Mouse (Mus musculus): Measurements from ENCODE around the gene Cyp21a1. TPM values are rescaled to one million over a fixed set of nuclear protein-coding genes. Genes with fewer than 3 reads are reported as not detected.
"Not testable (repeated sequence)": the region's sequence is repeated elsewhere in the genome, so short reads cannot be mapped to it uniquely, and the experiment has no call there.

Cyp21a1 gene
- polyA plus RNA-seq (2014; fragmentation: Nextera tagmentation; extraction: Ambion mirVana), result not detected in 2 replicates

GRCm38 (mm10) chr17:34804301-34804700, at the start of gene Cyp21a1:
Gene Cyp21a1 (minus strand): TSS chr17:34804561.
- H3K36me3 ChIP-seq (ENCODE audit: control insufficient read depth, insufficient read depth, low read length); H3K4me2 ChIP-seq (ENCODE audit: low read length); H3K4me1 ChIP-seq (ENCODE audit: control insufficient read depth, insufficient read depth, low read length); ATAC-seq (ENCODE audit: low FRiP score, low TSS enrichment); H3K27me3 ChIP-seq (ENCODE audit: control insufficient read depth, insufficient read depth, low read length); H3K9me3 ChIP-seq (ENCODE audit: control insufficient read depth, low read length); DNase-seq; H3K27ac ChIP-seq (replicated peaks; ENCODE audit: low read depth, low read length); H3K4me3 ChIP-seq (replicated peaks; ENCODE audit: low read depth, low read length); H3K9ac ChIP-seq (replicated peaks; ENCODE audit: low read length): not testable (repeated sequence)
- 95% methylated on average over 4 of the region's 6 CpGs for WGBS

GRCm38 (mm10) chr17:34853511-34853910, 49.1 kb upstream of the Cyp21a1 start:
- H3K27ac ChIP-seq (replicated peaks; ENCODE audit: low read depth, low read length), result no peak overlapping the region
- H3K9ac ChIP-seq (replicated peaks; ENCODE audit: low read length), result no peak overlapping the region
- no peaks in the 10 kb centered on the region for H3K9me3 ChIP-seq (ENCODE audit: control insufficient read depth, low read length)
- WGBS, result 84% methylated on average over 8 of the region's 8 CpGs
- H3K4me2 ChIP-seq (ENCODE audit: low read length), result no peak overlapping the region
- H3K4me3 ChIP-seq (replicated peaks; ENCODE audit: low read depth, low read length), result no peak overlapping the region
- H3K27me3 ChIP-seq (ENCODE audit: control insufficient read depth, insufficient read depth, low read length), result no peaks in the 10 kb centered on the region
- peaks cover 13% of the 10 kb centered on the region for H3K4me1 ChIP-seq (ENCODE audit: control insufficient read depth, insufficient read depth, low read length)
- H3K36me3 ChIP-seq (ENCODE audit: control insufficient read depth, insufficient read depth, low read length), result peaks cover 54% of the 10 kb centered on the region
- no peak for DNase-seq
- ATAC-seq (ENCODE audit: low FRiP score, low TSS enrichment), result no peak

GRCm38 (mm10) chr17:34850517-34851125, 46.3 kb upstream of the Cyp21a1 start:
- Histone ChIP-seq H3K36me3 (ENCODE audit: control insufficient read depth, insufficient read depth, low read length) (peaks cover 56% of the 10 kb centered on the region), H3K4me3 (replicated peaks; ENCODE audit: low read depth, low read length) (peak overlapping the region; percentile 93), H3K27me3 (ENCODE audit: control insufficient read depth, insufficient read depth, low read length) (no peaks in the 10 kb centered on the region), H3K9ac (replicated peaks; ENCODE audit: low read length) (peak overlapping the region; percentile 88), H3K4me2 (ENCODE audit: low read length) (peak overlapping the region; percentile 95), H3K9me3 (ENCODE audit: control insufficient read depth, low read length) (no peaks in the 10 kb centered on the region), H3K27ac (replicated peaks; ENCODE audit: low read depth, low read length) (peak overlapping the region; percentile 27; the same call in 1 of the 2 replicates), H3K4me1 (ENCODE audit: control insufficient read depth, insufficient read depth, low read length) (peaks cover 13% of the 10 kb centered on the region)
- peak; percentile 8 for DNase-seq
- 2% methylated on average over 25 of the region's 25 CpGs for WGBS
- ATAC-seq (ENCODE audit: low FRiP score, low TSS enrichment), result no peak; the same call in 1 of the 2 replicates

GRCm38 (mm10) chr17:34849722-34850516, 45.6 kb upstream of the Cyp21a1 start, which contains the start of the genes Skiv2l and Nelfe:
Gene Skiv2l (minus strand): TSS chr17:34850210.
Gene Nelfe (plus strand): TSS chr17:34850391.
- Histone ChIP-seq H3K4me1 (ENCODE audit: control insufficient read depth, insufficient read depth, low read length) (peaks cover 13% of the 10 kb centered on the region), H3K4me2 (ENCODE audit: low read length) (peak within 1 kb of the TSS; percentile 95), H3K36me3 (ENCODE audit: control insufficient read depth, insufficient read depth, low read length) (peaks cover 57% of the 10 kb centered on the region), H3K27ac (replicated peaks; ENCODE audit: low read depth, low read length) (peak within 1 kb of the TSS; percentile 55; the same call in 1 of the 2 replicates), H3K4me3 (replicated peaks; ENCODE audit: low read depth, low read length) (peak within 1 kb of the TSS; percentile 93), H3K9ac (replicated peaks; ENCODE audit: low read length) (peak within 1 kb of the TSS; percentile 88), H3K9me3 (ENCODE audit: control insufficient read depth, low read length) (no peaks in the 10 kb centered on the region), H3K27me3 (ENCODE audit: control insufficient read depth, insufficient read depth, low read length) (no peaks in the 10 kb centered on the region)
- DNase-seq (peak; percentile 99), ATAC-seq (ENCODE audit: low FRiP score, low TSS enrichment) (peak; percentile 96)
- under 1% methylated on average over 65 of the region's 65 CpGs for WGBS

- Histone ChIP-seq H3K9me3 (ENCODE audit: control insufficient read depth, low read length) (no peaks in the 10 kb centered on the region), H3K4me1 (ENCODE audit: control insufficient read depth, insufficient read depth, low read length) (peaks cover 13% of the 10 kb centered on the region), H3K9ac (replicated peaks; ENCODE audit: low read length) (no peak overlapping the region), H3K4me3 (replicated peaks; ENCODE audit: low read depth, low read length) (no peak overlapping the region), H3K4me2 (ENCODE audit: low read length) (no peak overlapping the region), H3K27ac (replicated peaks; ENCODE audit: low read depth, low read length) (no peak overlapping the region), H3K36me3 (ENCODE audit: control insufficient read depth, insufficient read depth, low read length) (peaks cover 57% of the 10 kb centered on the region), H3K27me3 (ENCODE audit: control insufficient read depth, insufficient read depth, low read length) (no peaks in the 10 kb centered on the region)
- no peak for DNase-seq
- 93% methylated on average over 7 of the region's 7 CpGs for WGBS
- no peak for ATAC-seq (ENCODE audit: low FRiP score, low TSS enrichment)
Observed at GRCm38 (mm10) chr17:34847615-34848014, 43.3 kb upstream of the Cyp21a1 start.

- peaks cover 57% of the 10 kb centered on the region for H3K36me3 ChIP-seq (ENCODE audit: control insufficient read depth, insufficient read depth, low read length)
- H3K4me2 ChIP-seq (ENCODE audit: low read length), result no peak overlapping the region
- DNase-seq, result no peak
- no peaks in the 10 kb centered on the region for H3K27me3 ChIP-seq (ENCODE audit: control insufficient read depth, insufficient read depth, low read length)
- H3K4me3 ChIP-seq (replicated peaks; ENCODE audit: low read depth, low read length), result no peak overlapping the region
- ATAC-seq (ENCODE audit: low FRiP score, low TSS enrichment), result no peak
- no peak overlapping the region for H3K9ac ChIP-seq (replicated peaks; ENCODE audit: low read length)
- no peaks in the 10 kb centered on the region for H3K9me3 ChIP-seq (ENCODE audit: control insufficient read depth, low read length)
- no peak overlapping the region for H3K27ac ChIP-seq (replicated peaks; ENCODE audit: low read depth, low read length)
- peaks cover 13% of the 10 kb centered on the region for H3K4me1 ChIP-seq (ENCODE audit: control insufficient read depth, insufficient read depth, low read length)
- WGBS, result 80% methylated on average over 6 of the region's 6 CpGs
Observed at GRCm38 (mm10) chr17:34847192-34847591, 42.8 kb upstream of the Cyp21a1 start.

- Histone ChIP-seq H3K9ac (replicated peaks; ENCODE audit: low read length) (no peak overlapping the region), H3K27me3 (ENCODE audit: control insufficient read depth, insufficient read depth, low read length) (no peaks in the 10 kb centered on the region), H3K4me2 (ENCODE audit: low read length) (no peak overlapping the region), H3K36me3 (ENCODE audit: control insufficient read depth, insufficient read depth, low read length) (peaks cover 79% of the 10 kb centered on the region), H3K4me1 (ENCODE audit: control insufficient read depth, insufficient read depth, low read length) (peaks cover 7% of the 10 kb centered on the region), H3K9me3 (ENCODE audit: control insufficient read depth, low read length) (no peaks in the 10 kb centered on the region), H3K27ac (replicated peaks; ENCODE audit: low read depth, low read length) (no peak overlapping the region), H3K4me3 (replicated peaks; ENCODE audit: low read depth, low read length) (no peak overlapping the region)
- DNase-seq, result no peak
- no peak for ATAC-seq (ENCODE audit: low FRiP score, low TSS enrichment)
- 96% methylated on average over 13 of the region's 13 CpGs for WGBS
Observed at GRCm38 (mm10) chr17:34844884-34845283, 40.5 kb upstream of the Cyp21a1 start.

GRCm38 (mm10) chr17:34840736-34841307, 36.5 kb upstream of the Cyp21a1 start:
- ATAC-seq (ENCODE audit: low FRiP score, low TSS enrichment) (no peak), DNase-seq (no peak)
- H3K4me3 ChIP-seq (replicated peaks; ENCODE audit: low read depth, low read length), result no peak overlapping the region
- no peak overlapping the region for H3K4me2 ChIP-seq (ENCODE audit: low read length)
- 87% methylated on average over 6 of the region's 6 CpGs for WGBS
- H3K36me3 ChIP-seq (ENCODE audit: control insufficient read depth, insufficient read depth, low read length), result peaks cover 71% of the 10 kb centered on the region
- no peak overlapping the region for H3K27ac ChIP-seq (replicated peaks; ENCODE audit: low read depth, low read length)
- no peaks in the 10 kb centered on the region for H3K27me3 ChIP-seq (ENCODE audit: control insufficient read depth, insufficient read depth, low read length)
- no peak overlapping the region for H3K9ac ChIP-seq (replicated peaks; ENCODE audit: low read length)
- no peaks in the 10 kb centered on the region for H3K9me3 ChIP-seq (ENCODE audit: control insufficient read depth, low read length)
- peaks cover 11% of the 10 kb centered on the region for H3K4me1 ChIP-seq (ENCODE audit: control insufficient read depth, insufficient read depth, low read length)

Measured in midbrain, embryonic 14.5 days (tissue).